Mouse (Mus musculus): Measurements from ENCODE around the gene Olfr558. TPM values are rescaled to one million over a fixed set of nuclear protein-coding genes. Genes with fewer than 3 reads are reported as not detected.

Gene Olfr558
- polyA plus RNA-seq (2014; fragmentation: Illumina TruSeq; extraction: RNeasy Lipid Tissue Mini Kit (QIAGEN cat#74804)), result 10.3 TPM

DNA sequence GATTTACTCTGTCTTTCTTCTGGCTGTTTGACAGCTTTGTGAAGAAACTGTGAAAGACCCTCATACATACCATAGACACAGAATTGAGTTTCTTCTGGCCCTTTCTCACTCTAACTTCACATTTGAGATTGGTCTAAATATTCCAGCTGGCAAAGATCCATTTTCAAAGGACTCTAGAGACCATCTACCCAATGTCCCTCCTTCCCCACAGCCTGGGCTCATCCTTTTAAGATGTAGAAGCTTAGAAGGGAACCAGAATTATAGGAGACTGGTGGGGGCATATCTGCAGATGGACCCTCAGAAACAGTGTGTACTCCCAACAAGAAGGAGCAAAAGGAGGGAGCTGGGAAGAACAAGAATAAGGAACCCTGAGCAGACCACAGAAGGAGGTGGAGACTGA is at the start of gene Olfr558:
TSS of gene Olfr558 (plus strand) at position 301 of the 400 bp plus-strand sequence.

DNA sequence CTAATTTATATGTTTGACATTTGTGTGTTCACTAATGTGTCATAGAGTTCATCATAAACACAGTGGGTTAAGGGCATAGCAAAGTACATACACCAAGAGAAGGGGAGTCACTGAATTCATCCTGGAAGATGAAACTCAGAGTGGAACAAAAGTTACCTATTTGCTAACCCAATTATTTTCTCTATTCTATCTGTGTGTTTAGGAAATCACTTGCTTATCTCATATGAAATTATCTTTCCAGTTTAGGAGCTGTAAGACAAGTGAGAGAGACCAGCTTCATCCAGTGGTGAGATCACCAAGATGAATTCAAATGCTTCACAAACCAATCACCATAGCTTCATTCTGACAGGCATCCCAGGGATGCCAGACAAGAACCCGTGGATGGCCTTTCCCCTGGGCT is 43.5 kb upstream of the Olfr558 start, which contains the start of gene Olfr555:
TSS of gene Olfr555 (plus strand) at position 301 of the 400 bp plus-strand sequence.

DNA sequence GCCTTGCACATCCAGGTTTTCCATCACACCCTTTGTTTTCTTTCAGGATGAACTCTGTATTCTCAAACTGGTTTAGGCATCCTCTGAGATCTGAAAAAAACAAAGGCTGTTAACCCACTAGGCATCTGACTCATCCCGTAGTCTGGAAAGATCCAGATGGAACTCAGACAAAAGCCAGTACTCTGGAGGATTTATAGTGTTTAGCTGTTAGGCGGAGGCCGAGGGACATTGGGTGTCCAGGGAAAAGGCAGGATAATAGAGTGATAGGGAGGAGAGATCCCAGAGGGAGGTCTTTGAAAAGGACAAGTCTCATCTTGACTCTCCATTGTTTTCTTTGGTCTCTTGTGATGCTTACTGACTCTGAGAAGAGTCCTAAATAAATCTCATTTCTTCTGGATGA is 37.4 kb upstream of the Olfr558 start, which contains the start of gene Olfr556:
TSS of gene Olfr556 (plus strand) at position 301 of the 400 bp plus-strand sequence.

DNA sequence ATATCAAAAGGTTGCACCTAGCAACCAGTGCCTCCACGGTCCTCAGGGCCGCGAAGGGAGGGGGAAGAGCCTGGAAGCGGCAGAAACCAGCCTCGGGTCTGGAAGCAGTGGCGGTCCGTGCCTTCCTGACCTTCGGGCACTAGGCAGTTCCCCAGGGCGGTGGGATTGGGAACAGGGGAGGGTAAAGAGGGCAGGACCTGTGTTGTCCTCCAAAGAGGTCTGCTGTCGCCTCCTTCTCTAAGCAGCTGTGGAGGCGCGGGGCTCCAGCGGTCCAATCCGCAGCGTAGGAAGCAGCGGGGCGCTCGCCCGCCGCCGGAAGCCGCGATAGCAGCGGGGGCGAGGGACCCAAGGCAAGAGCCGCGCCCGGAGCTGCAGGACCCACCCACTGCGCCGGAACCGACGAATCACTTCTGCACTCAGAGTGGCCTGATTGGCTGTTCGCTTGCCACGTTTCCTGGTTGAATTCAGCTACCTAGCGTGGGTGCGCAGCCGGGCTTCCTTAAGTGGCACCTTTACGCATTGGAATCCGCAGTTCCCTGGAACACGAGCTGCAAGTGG is 15.0 kb upstream of the Olfr558 start, which contains the start of gene Trim68:
TSS of gene Trim68 (minus strand) at position 384 of the 558 bp plus-strand sequence.

DNA sequence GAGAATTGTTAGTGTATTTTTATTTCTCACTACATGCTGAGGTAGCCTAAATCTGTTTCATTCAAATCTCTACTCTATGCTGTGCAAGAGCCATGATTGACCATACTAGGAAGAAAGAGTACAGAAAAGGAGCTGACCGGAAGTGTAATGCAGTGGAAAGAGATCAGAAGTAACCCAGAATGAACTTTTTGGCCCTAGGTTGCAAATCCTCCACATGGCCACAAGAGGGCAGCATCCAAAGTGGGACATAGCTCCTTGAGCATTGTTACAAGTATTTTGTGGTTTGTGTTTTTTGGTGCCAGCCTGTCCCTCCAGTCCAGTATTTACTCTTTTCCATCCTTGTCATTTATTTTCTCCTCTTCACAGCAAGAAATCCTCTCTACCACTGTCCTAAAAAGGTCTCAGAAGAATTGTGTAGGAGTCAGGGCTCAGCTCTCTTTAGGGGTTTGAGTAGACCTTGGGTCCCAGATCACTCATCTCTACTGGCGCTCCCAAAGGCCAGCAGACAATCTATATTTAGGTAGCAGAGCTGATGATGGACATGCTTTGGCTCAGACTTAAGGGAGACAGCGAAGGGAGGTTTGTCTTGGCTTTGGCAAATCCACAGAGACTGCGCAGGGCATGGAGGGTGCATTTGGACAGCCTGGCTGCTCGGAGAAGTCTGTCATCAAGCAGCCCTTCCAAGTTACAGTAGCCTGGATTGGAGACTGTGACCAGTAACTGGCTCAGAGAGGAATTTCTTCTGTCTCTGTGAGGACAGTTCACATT is 6.5 kb upstream of the Olfr558 start, which contains the start of gene Olfr557:
TSS of gene Olfr557 (plus strand) at position 553 of the 768 bp plus-strand sequence.

DNA sequence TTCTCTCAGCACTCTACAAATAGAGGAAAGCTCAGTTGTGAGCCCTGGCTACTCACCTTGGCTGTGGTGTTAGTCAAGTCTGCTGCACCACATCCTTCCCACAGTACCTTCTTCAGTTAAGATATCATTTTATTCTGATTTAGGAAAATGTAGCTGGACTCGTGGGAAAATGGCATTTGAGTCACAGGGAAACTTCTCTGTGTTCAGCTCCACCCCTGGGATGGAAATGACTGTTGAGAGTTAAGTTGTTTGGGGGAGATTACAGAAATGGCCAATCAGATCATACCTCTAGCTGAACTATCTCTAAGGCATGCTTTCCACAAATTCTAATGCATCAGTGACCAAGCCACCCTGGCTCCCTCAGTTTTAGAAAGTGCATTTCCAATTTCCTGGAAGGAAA is 17.0 kb downstream of the Olfr558 start, which contains the start of gene Olfr33:
TSS of gene Olfr33 (minus strand) at position 101 of the 400 bp plus-strand sequence.

DNA sequence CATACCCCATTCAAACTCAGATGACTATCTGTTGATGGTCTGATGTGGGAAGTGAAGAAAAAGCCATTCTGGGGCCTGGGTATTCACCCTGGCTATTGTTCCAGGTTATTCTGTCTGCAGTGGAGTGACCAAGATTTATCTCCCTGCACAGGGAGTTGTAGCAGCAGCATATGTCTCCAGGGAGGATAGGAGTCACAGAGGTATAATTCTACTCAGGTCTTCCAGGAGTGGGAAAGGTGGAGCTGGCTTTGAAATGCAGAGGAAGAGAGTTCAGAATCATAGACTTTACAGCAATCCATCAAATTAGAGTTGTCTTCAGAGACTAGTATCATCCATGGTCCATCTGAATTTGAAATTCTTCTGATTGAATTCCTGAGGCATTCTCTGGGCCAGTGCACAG is 25.4 kb downstream of the Olfr558 start, which contains the start of gene Olfr559:
TSS of gene Olfr559 (minus strand) at position 101 of the 400 bp plus-strand sequence.

DNA sequence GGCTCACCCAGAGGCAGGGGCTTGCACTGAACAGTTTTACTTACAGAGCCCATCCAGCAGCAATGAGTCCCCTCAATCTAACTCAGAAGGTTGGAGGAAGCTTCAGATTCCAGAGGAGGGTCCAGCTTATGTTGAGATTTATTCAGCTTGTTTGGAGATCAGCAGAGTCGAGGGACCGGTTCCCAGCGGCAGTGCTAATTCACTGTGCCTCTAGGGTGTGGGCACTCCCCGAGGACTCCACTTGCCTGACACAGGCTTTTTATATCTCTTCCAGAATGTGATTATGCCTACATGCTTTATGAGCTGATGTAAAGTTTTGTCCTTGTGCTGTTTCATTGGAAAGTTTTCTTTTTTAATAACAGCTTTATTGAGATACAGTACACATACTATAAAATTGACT is 57.3 kb downstream of the Olfr558 start, which contains the start of the genes Olfr560 and Olfr78:
TSS of gene Olfr560 (minus strand) at position 101 of the 400 bp plus-strand sequence.
TSS of gene Olfr78 (minus strand) at position 206 of the 400 bp plus-strand sequence.

Other genes with a start within 250 kb of the Olfr558 start
- not detected for gene Olfr543, start 220.5 kb upstream of the Olfr558 start, polyA plus RNA-seq (2014; fragmentation: Illumina TruSeq; extraction: RNeasy Lipid Tissue Mini Kit (QIAGEN cat#74804))
- not detected for gene Olfr544, start 213.9 kb upstream of the Olfr558 start, polyA plus RNA-seq (2014; fragmentation: Illumina TruSeq; extraction: RNeasy Lipid Tissue Mini Kit (QIAGEN cat#74804))
- gene Olfr545, start 202.6 kb upstream of the Olfr558 start, polyA plus RNA-seq (2014; fragmentation: Illumina TruSeq; extraction: RNeasy Lipid Tissue Mini Kit (QIAGEN cat#74804)), result not detected
- not detected for gene Olfr547, start 167.5 kb upstream of the Olfr558 start, polyA plus RNA-seq (2014; fragmentation: Illumina TruSeq; extraction: RNeasy Lipid Tissue Mini Kit (QIAGEN cat#74804))
- not detected for gene Olfr548-ps1, start 161.3 kb upstream of the Olfr558 start, polyA plus RNA-seq (2014; fragmentation: Illumina TruSeq; extraction: RNeasy Lipid Tissue Mini Kit (QIAGEN cat#74804))
- not detected for gene Olfr549, start 152.3 kb upstream of the Olfr558 start, polyA plus RNA-seq (2014; fragmentation: Illumina TruSeq; extraction: RNeasy Lipid Tissue Mini Kit (QIAGEN cat#74804))
- 13.1 TPM for gene Trim21, start 136.7 kb upstream of the Olfr558 start, polyA plus RNA-seq (2014; fragmentation: Illumina TruSeq; extraction: RNeasy Lipid Tissue Mini Kit (QIAGEN cat#74804))
- gene Olfr550, start 130.8 kb upstream of the Olfr558 start, polyA plus RNA-seq (2014; fragmentation: Illumina TruSeq; extraction: RNeasy Lipid Tissue Mini Kit (QIAGEN cat#74804)), result not detected
- not detected for gene Olfr551, start 110.3 kb upstream of the Olfr558 start, polyA plus RNA-seq (2014; fragmentation: Illumina TruSeq; extraction: RNeasy Lipid Tissue Mini Kit (QIAGEN cat#74804))
- not detected for gene Olfr552, start 104.4 kb upstream of the Olfr558 start, polyA plus RNA-seq (2014; fragmentation: Illumina TruSeq; extraction: RNeasy Lipid Tissue Mini Kit (QIAGEN cat#74804))
- not detected for gene Olfr553, start 84.0 kb upstream of the Olfr558 start, polyA plus RNA-seq (2014; fragmentation: Illumina TruSeq; extraction: RNeasy Lipid Tissue Mini Kit (QIAGEN cat#74804))
- gene Olfr554, start 63.8 kb upstream of the Olfr558 start, polyA plus RNA-seq (2014; fragmentation: Illumina TruSeq; extraction: RNeasy Lipid Tissue Mini Kit (QIAGEN cat#74804)), result not detected
- not detected for gene Olfr555, start 43.4 kb upstream of the Olfr558 start, polyA plus RNA-seq (2014; fragmentation: Illumina TruSeq; extraction: RNeasy Lipid Tissue Mini Kit (QIAGEN cat#74804))
- not detected for gene Olfr556, start 37.3 kb upstream of the Olfr558 start, polyA plus RNA-seq (2014; fragmentation: Illumina TruSeq; extraction: RNeasy Lipid Tissue Mini Kit (QIAGEN cat#74804))
- gene Trim68, start 14.9 kb upstream of the Olfr558 start, polyA plus RNA-seq (2014; fragmentation: Illumina TruSeq; extraction: RNeasy Lipid Tissue Mini Kit (QIAGEN cat#74804)), result 6.5 TPM
- not detected for gene Olfr557, start 6.3 kb upstream of the Olfr558 start, polyA plus RNA-seq (2014; fragmentation: Illumina TruSeq; extraction: RNeasy Lipid Tissue Mini Kit (QIAGEN cat#74804))
- not detected for gene Olfr33, start 16.9 kb downstream of the Olfr558 start, polyA plus RNA-seq (2014; fragmentation: Illumina TruSeq; extraction: RNeasy Lipid Tissue Mini Kit (QIAGEN cat#74804))
- not detected for gene Olfr559, start 25.3 kb downstream of the Olfr558 start, polyA plus RNA-seq (2014; fragmentation: Illumina TruSeq; extraction: RNeasy Lipid Tissue Mini Kit (QIAGEN cat#74804))
- gene Olfr560, start 57.2 kb downstream of the Olfr558 start, polyA plus RNA-seq (2014; fragmentation: Illumina TruSeq; extraction: RNeasy Lipid Tissue Mini Kit (QIAGEN cat#74804)), result not detected
- 0.43 TPM for gene Olfr78, start 57.3 kb downstream of the Olfr558 start, polyA plus RNA-seq (2014; fragmentation: Illumina TruSeq; extraction: RNeasy Lipid Tissue Mini Kit (QIAGEN cat#74804))
- gene Olfr561, start 69.0 kb downstream of the Olfr558 start, polyA plus RNA-seq (2014; fragmentation: Illumina TruSeq; extraction: RNeasy Lipid Tissue Mini Kit (QIAGEN cat#74804)), result not detected
- gene Olfr564, start 101.3 kb downstream of the Olfr558 start, polyA plus RNA-seq (2014; fragmentation: Illumina TruSeq; extraction: RNeasy Lipid Tissue Mini Kit (QIAGEN cat#74804)), result not detected
- gene Olfr566, start 156.6 kb downstream of the Olfr558 start, polyA plus RNA-seq (2014; fragmentation: Illumina TruSeq; extraction: RNeasy Lipid Tissue Mini Kit (QIAGEN cat#74804)), result not detected
- gene Olfr568, start 174.9 kb downstream of the Olfr558 start, polyA plus RNA-seq (2014; fragmentation: Illumina TruSeq; extraction: RNeasy Lipid Tissue Mini Kit (QIAGEN cat#74804)), result not detected
- not detected for gene Olfr569, start 188.7 kb downstream of the Olfr558 start, polyA plus RNA-seq (2014; fragmentation: Illumina TruSeq; extraction: RNeasy Lipid Tissue Mini Kit (QIAGEN cat#74804))
- not detected for gene Olfr570, start 192.4 kb downstream of the Olfr558 start, polyA plus RNA-seq (2014; fragmentation: Illumina TruSeq; extraction: RNeasy Lipid Tissue Mini Kit (QIAGEN cat#74804))
- not detected for gene Olfr571, start 215.3 kb downstream of the Olfr558 start, polyA plus RNA-seq (2014; fragmentation: Illumina TruSeq; extraction: RNeasy Lipid Tissue Mini Kit (QIAGEN cat#74804))
- not detected for gene Olfr572, start 222.2 kb downstream of the Olfr558 start, polyA plus RNA-seq (2014; fragmentation: Illumina TruSeq; extraction: RNeasy Lipid Tissue Mini Kit (QIAGEN cat#74804))
- gene Olfr573-ps1, start 240.4 kb downstream of the Olfr558 start, polyA plus RNA-seq (2014; fragmentation: Illumina TruSeq; extraction: RNeasy Lipid Tissue Mini Kit (QIAGEN cat#74804)), result not detected
- not detected for gene Olfr574, start 246.3 kb downstream of the Olfr558 start, polyA plus RNA-seq (2014; fragmentation: Illumina TruSeq; extraction: RNeasy Lipid Tissue Mini Kit (QIAGEN cat#74804))